In the genomic region with DNA sequence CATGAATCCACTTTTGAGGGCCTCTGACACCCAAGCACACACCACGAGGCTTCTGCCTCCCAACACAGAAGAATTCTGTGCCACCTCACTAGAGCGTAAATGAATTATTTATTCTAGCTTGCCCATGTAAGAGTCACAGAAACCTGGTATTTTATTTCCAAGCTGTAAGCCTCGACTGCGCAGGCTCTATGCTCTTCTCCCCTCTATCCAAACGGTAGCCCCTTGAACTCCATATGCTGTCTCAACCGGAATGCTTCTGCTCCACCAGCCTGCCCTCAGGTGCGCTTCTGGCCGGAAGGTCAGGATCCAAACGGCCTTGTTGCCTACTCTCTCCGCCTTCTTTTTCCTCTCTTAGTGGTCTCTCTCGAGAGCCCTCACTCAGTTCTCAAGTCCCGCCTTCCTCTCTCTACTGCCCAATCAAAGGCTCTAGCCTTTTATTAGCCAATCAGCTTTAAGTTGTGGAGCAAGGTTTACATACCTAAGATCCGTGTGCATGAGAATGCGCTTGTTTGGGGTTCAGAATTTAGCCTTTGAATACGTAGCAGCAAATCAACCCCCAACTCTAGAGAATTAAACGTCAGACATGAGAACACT, we compare ENCODE assay signal across 8 mouse cellular contexts. TPM values are rescaled to one million over a fixed set of nuclear protein-coding genes. Genes with fewer than 3 reads are reported as not detected.
DNase-seq lines count a peak whose midpoint lies in the region; ATAC-seq and TF ChIP-seq lines count a peak whose summit lies in the region.

No protein-coding gene starts in this region.

- ATAC-seq in inflammation-experienced regulatory T-cells, adult 6 months: peak; percentile 43
- ATAC-seq in liver, embryonic 14.5 days (ENCODE audit: insufficient read depth): peak; percentile 77

- intact Hi-C loops in heart, adult 2 months (cut with DNase I): no loop called here

- H3K4me2 ChIP-seq in liver, embryonic 14.5 days (ENCODE audit: low read depth): peak overlapping the region; percentile 67

- no peaks in the 10 kb centered on the region for H3K9me3 ChIP-seq in forebrain, embryonic 10.5 days
- no peaks in the 10 kb centered on the region for H3K9me3 ChIP-seq in liver, embryonic 14.5 days (ENCODE audit: control insufficient read depth, low read length)

- no peaks in the 10 kb centered on the region for H3K36me3 ChIP-seq in heart, adult 2 months (ENCODE audit: control insufficient read depth, insufficient read depth, low read length)
- peaks cover 85% of the 10 kb centered on the region for H3K36me3 ChIP-seq in forebrain, embryonic 10.5 days (replicated peaks)
- no peaks in the 10 kb centered on the region; the same call in 1 of the 2 replicates for H3K36me3 ChIP-seq in liver, embryonic 14.5 days (replicated peaks; ENCODE audit: control insufficient read depth, insufficient read depth, low read depth)

- no peaks in the 10 kb centered on the region for H3K4me1 ChIP-seq in heart, adult 2 months (ENCODE audit: control insufficient read depth, insufficient read depth, low read length)
- peaks cover 12% of the 10 kb centered on the region for H3K4me1 ChIP-seq in forebrain, embryonic 10.5 days
- H3K4me1 ChIP-seq in liver, embryonic 14.5 days (replicated peaks; ENCODE audit: control insufficient read depth in 2 of 2, insufficient read depth in 2 of 2, low read length in 1 of 2): 0 out of 4 replicates have a peak, but pooled peaks cover 0 to 4% of the 10 kb centered on the region in 2 experiments

- no peak overlapping the region for H3K9ac ChIP-seq in heart, adult 2 months (ENCODE audit: low read depth, low read length)
- H3K9ac ChIP-seq in liver, embryonic 14.5 days (replicated peaks): peak overlapping the region; percentile 40

- no peak for TF ChIP-seq CTCF in heart, adult 2 months (IDR thresholded peaks at IDR 0.05)
- TF ChIP-seq CTCF in liver, embryonic 14.5 days (IDR thresholded peaks at IDR 0.05; ENCODE audit: low read depth): no peak

- DNase-seq in heart, adult 2 months: no peak
- no peak for DNase-seq in heart, adult 8-10 months (ENCODE audit: low spot score)
- DNase-seq in forebrain, embryonic 10.5 days (ENCODE audit: extremely low spot score, low spot score): peak; percentile 37
- peak; percentile 11 to 41 (median 23) for DNase-seq in liver, embryonic 14.5 days (ENCODE audit: low read depth in 3 of 3, low spot score in 3 of 3)
- DNase-seq in neural tube, embryonic 10.5 days (ENCODE audit: extremely low spot score, low spot score): peak; percentile 28
- DNase-seq in cerebellum, adult 9-11 months: no peak
- DNase-seq in cerebellum, adult 9-10 months: no peak

- H3K79me2 ChIP-seq in heart, adult 2 months (replicated peaks; ENCODE audit: control insufficient read depth, insufficient read depth, low read length): no peaks in the 10 kb centered on the region

- no peak overlapping the region for H3K27ac ChIP-seq in heart, adult 2 months
- no peak overlapping the region for H3K27ac ChIP-seq in forebrain, embryonic 10.5 days
- H3K27ac ChIP-seq in liver, embryonic 14.5 days: no peak overlapping the region

- TF ChIP-seq EP300 in heart, adult 2 months (IDR thresholded peaks at IDR 0.05; ENCODE audit: insufficient read depth, low read depth, low read length): no peak
- no peak for TF ChIP-seq EP300 in liver, embryonic 14.5 days (IDR thresholded peaks at IDR 0.05; ENCODE audit: low read depth)

- H3K27me3 ChIP-seq in heart, adult 2 months (ENCODE audit: control insufficient read depth, insufficient read depth, low read length): no peaks in the 10 kb centered on the region
- no peaks in the 10 kb centered on the region for H3K27me3 ChIP-seq in forebrain, embryonic 10.5 days (ENCODE audit: poor library complexity, severe bottlenecking)
- no peaks in the 10 kb centered on the region for H3K27me3 ChIP-seq in liver, embryonic 14.5 days (ENCODE audit: control insufficient read depth, insufficient read depth, low read length)

- peak overlapping the region; percentile 28; the same call in 1 of the 2 replicates for H3K4me3 ChIP-seq in heart, adult 2 months
- peak overlapping the region; percentile 43 for H3K4me3 ChIP-seq in forebrain, embryonic 10.5 days
- H3K4me3 ChIP-seq in liver, embryonic 14.5 days (ENCODE audit: insufficient read depth in 1 of 2, low read depth in 2 of 2, low read length in 2 of 2): peak overlapping the region; percentile 39 to 67

- TF ChIP-seq POLR2A in heart, adult 2 months (IDR thresholded peaks at IDR 0.05; ENCODE audit: insufficient read depth, low read depth, low read length): no peak

- 41% methylated on average over 16 of the region's 16 CpGs for WGBS in heart, adult 2 months
- WGBS in forebrain, embryonic 10.5 days: 21% methylated on average over 16 of the region's 16 CpGs
- WGBS in liver, embryonic 14.5 days (ENCODE audit: insufficient replicate concordance): 31% methylated on average over 16 of the region's 16 CpGs

RNA-seq across cellular contexts. Expression of a gene that starts 36.5 kb away (rescaled TPM):
- 10 to 100 TPM; 12.7 to 16.2 TPM for total RNA-seq in heart, adult 2 months (2021)
- 19.9 and 31.8 TPM in 2 replicates for polyA plus RNA-seq in heart, adult 2 months (2012; rRNA removed)
- 10 to 100 TPM; 12.5 to 23.2 (median 17.8) TPM for total RNA-seq in heart, adult 8-10 months (2022)
- polyA plus RNA-seq in forebrain, embryonic 10.5 days (2016; fragmentation: Nextera tagmentation; extraction: Ambion mirVana): 24.4 and 26.0 TPM in 2 replicates
- 10 to 100 TPM; 12.1 to 19.8 (median 13.9) TPM for polyA plus RNA-seq in inflammation-experienced regulatory T-cells, adult 6 months (2017; shearing (Covaris generic))
- polyA plus RNA-seq in liver, embryonic 14.5 days (2012; rRNA removed): 4.4 and 6.7 TPM in 2 replicates
- 5.2 and 5.3 TPM in 2 replicates for polyA plus RNA-seq in liver, embryonic 14.5 days (2014; fragmentation: Nextera tagmentation; extraction: Ambion mirVana)

Comparison
In these comparisons a context has a peak if more than half of its experiments do, and no peak if none do; other contexts are left out.
1. DNase-seq: peak in forebrain, embryonic 10.5 days (single experiment), liver, embryonic 14.5 days (3 of 3) and neural tube, embryonic 10.5 days (single experiment); none in heart, adult 2 months (0 of 2), heart, adult 8-10 months (single experiment), cerebellum, adult 9-11 months (single experiment) and cerebellum, adult 9-10 months (single experiment).
2. Peak in every context shown above with its lines, with median percentiles within 50 percentile points of each other: H3K4me3 ChIP-seq.